Mouse (Mus musculus) testis, postnatal 10 days (tissue): ENCODE results near the gene Kel.

Experiments
- DNase-seq: peaks from one replicate; pipeline ENCODE4 v3.0.0; 2021; ENCODE audit warnings: low spot score

The Kel gene

GRCm38 (mm10) chr6:41704123-41704522, at the start of gene Kel:
Gene Kel (minus strand): TSS chr6:41704339.
- no peak for DNase-seq

GRCm38 (mm10) chr6:41744664-41745392, 40.7 kb upstream of the Kel start:
- no peak for DNase-seq

- DNase-seq = no peak
Measured at GRCm38 (mm10) chr6:41741101-41741500, 37.0 kb upstream of the Kel start.

GRCm38 (mm10) chr6:41734719-41735470, 30.8 kb upstream of the Kel start:
- no peak for DNase-seq

- no peak for DNase-seq
Measured at GRCm38 (mm10) chr6:41727989-41728609, 24.0 kb upstream of the Kel start.

- DNase-seq = no peak
Measured at GRCm38 (mm10) chr6:41721430-41721829, 17.3 kb upstream of the Kel start.

- DNase-seq = no peak
Measured at GRCm38 (mm10) chr6:41710281-41710680, 6.1 kb upstream of the Kel start.

- DNase-seq = no peak
Measured at GRCm38 (mm10) chr6:41706275-41706674, 2.1 kb upstream of the Kel start.

- peak; percentile 42 for DNase-seq
Measured at GRCm38 (mm10) chr6:41702928-41703327, 1.2 kb downstream of the Kel start.

GRCm38 (mm10) chr6:41701245-41701644, 2.9 kb downstream of the Kel start:
- no peak for DNase-seq

- DNase-seq = no peak
Measured at GRCm38 (mm10) chr6:41694407-41694806, 9.7 kb downstream of the Kel start.

GRCm38 (mm10) chr6:41692200-41692599, 11.9 kb downstream of the Kel start:
- no peak for DNase-seq

GRCm38 (mm10) chr6:41685596-41685995, 18.5 kb downstream of the Kel start:
- no peak for DNase-seq

GRCm38 (mm10) chr6:41684911-41685310, 19.2 kb downstream of the Kel start:
- no peak for DNase-seq

GRCm38 (mm10) chr6:41684131-41684530, 20.0 kb downstream of the Kel start, which contains the start of gene Llcfc1:
Gene Llcfc1 (plus strand): TSS chr6:41684431.
- no peak for DNase-seq

GRCm38 (mm10) chr6:41681656-41682055, 22.5 kb downstream of the Kel start:
- no peak for DNase-seq

GRCm38 (mm10) chr6:41680669-41681068, 23.5 kb downstream of the Kel start, which contains the start of gene Trpv5:
Gene Trpv5 (minus strand): TSS chr6:41680769.
- no peak for DNase-seq

GRCm38 (mm10) chr6:41676530-41676929, 27.6 kb downstream of the Kel start:
- no peak for DNase-seq

GRCm38 (mm10) chr6:41662320-41662719, 41.8 kb downstream of the Kel start:
- no peak for DNase-seq

- DNase-seq = no peak
Measured at GRCm38 (mm10) chr6:41658487-41658886, 45.7 kb downstream of the Kel start.

GRCm38 (mm10) chr6:41654648-41655047, 49.5 kb downstream of the Kel start:
- no peak for DNase-seq

- no peak for DNase-seq
Measured at GRCm38 (mm10) chr6:41653173-41653572, 51.0 kb downstream of the Kel start.

GRCm38 (mm10) chr6:41646672-41647071, 57.5 kb downstream of the Kel start:
- no peak for DNase-seq
